Mouse (Mus musculus): ENCODE results near the gene Tomm22. TPM values are rescaled to one million over a fixed set of nuclear protein-coding genes. Genes with fewer than 3 reads are reported as not detected.
A peak's percentile ranks its signal among the peaks of the same experiment; 100 is the strongest.

Gene Tomm22
- polyA plus RNA-seq, 1 experiment from 2014 or later: 231 TPM

GRCm38 (mm10) chr15:79697011-79697410, 26.4 kb downstream of the Tomm22 start:
- no peak for ATAC-seq (ENCODE audit: low FRiP score)
- no peak overlapping the region for H3K9ac ChIP-seq (replicated peaks)
- no peaks in the 10 kb centered on the region for H3K9me3 ChIP-seq (replicated peaks)
- H3K27ac ChIP-seq (replicated peaks): peak overlapping the region; percentile 48; the same call in 1 of the 2 replicates
- 55% methylated on average over 6 of the region's 6 CpGs for WGBS
- H3K27me3 ChIP-seq (replicated peaks): no peaks in the 10 kb centered on the region
- H3K36me3 ChIP-seq: peaks cover 18% of the 10 kb centered on the region; the same call in 1 of the 2 replicates
- peaks cover 28% of the 10 kb centered on the region for H3K4me1 ChIP-seq
- H3K4me3 ChIP-seq (replicated peaks): no peak overlapping the region
- H3K4me2 ChIP-seq: no peak overlapping the region

DNA sequence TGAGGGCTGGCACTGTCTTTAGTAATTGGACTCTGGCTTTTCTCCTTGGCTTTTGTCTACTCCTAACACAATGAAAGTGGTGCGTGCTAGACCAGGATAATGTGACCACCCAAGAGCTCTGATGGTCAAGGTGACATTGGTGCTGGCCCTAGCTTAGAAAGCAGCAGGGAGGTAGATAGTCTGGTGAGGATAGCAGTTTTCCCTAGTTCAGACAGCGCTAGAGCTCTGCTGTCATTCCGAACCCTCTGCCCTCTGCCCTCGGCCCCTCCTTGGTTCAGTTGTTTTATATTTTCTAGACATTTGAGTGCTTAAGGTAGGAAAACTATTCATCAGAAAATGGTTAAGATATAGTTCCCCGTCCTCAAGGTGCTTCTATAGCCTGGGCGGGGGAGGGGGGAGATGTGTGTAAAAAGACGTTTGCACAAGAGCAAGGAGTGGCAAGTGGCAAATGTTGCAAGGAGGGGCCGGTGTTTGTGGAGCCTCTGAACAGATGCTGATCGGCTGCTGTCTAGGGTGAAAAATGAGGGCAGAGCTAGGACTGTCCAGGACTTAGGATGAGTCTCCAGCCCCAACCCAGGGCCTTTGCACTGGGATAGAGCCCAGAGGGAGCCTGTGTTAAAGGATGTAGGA, 27.0 kb downstream of the Tomm22 start:
- no peak overlapping the region for H3K4me3 ChIP-seq (replicated peaks)
- no peaks in the 10 kb centered on the region for H3K27me3 ChIP-seq (replicated peaks)
- H3K4me2 ChIP-seq: no peak overlapping the region
- no peak for ATAC-seq (ENCODE audit: low FRiP score)
- H3K9me3 ChIP-seq (replicated peaks): no peaks in the 10 kb centered on the region
- H3K9ac ChIP-seq (replicated peaks): no peak overlapping the region
- peaks cover 18% of the 10 kb centered on the region; the same call in 1 of the 2 replicates for H3K36me3 ChIP-seq
- 80% methylated on average over 9 of the region's 9 CpGs for WGBS
- peaks cover 21% of the 10 kb centered on the region for H3K4me1 ChIP-seq
- H3K27ac ChIP-seq (replicated peaks): peak overlapping the region; percentile 48

GRCm38 (mm10) chr15:79706603-79707214, 36.0 kb downstream of the Tomm22 start:
- H3K27me3 ChIP-seq (replicated peaks): no peaks in the 10 kb centered on the region
- peaks cover 39% of the 10 kb centered on the region for H3K36me3 ChIP-seq
- H3K27ac ChIP-seq (replicated peaks): no peak overlapping the region
- 85% methylated on average over 17 of the region's 17 CpGs for WGBS
- H3K4me3 ChIP-seq (replicated peaks): no peak overlapping the region
- ATAC-seq (ENCODE audit: low FRiP score): no peak
- H3K9ac ChIP-seq (replicated peaks): no peak overlapping the region
- H3K4me2 ChIP-seq: no peak overlapping the region
- no peaks in the 10 kb centered on the region for H3K9me3 ChIP-seq (replicated peaks)
- no peaks in the 10 kb centered on the region for H3K4me1 ChIP-seq

GRCm38 (mm10) chr15:79708229-79708822, 37.7 kb downstream of the Tomm22 start:
- H3K27me3 ChIP-seq (replicated peaks): no peaks in the 10 kb centered on the region
- 95% methylated on average over 5 of the region's 5 CpGs for WGBS
- ATAC-seq (ENCODE audit: low FRiP score): no peak
- peaks cover 55% of the 10 kb centered on the region for H3K36me3 ChIP-seq
- no peaks in the 10 kb centered on the region for H3K4me1 ChIP-seq
- H3K4me2 ChIP-seq: no peak overlapping the region
- H3K9ac ChIP-seq (replicated peaks): no peak overlapping the region
- no peak overlapping the region for H3K27ac ChIP-seq (replicated peaks)
- H3K4me3 ChIP-seq (replicated peaks): no peak overlapping the region
- H3K9me3 ChIP-seq (replicated peaks): no peaks in the 10 kb centered on the region

- no peaks in the 10 kb centered on the region for H3K27me3 ChIP-seq (replicated peaks)
- no peak overlapping the region for H3K4me3 ChIP-seq (replicated peaks)
- no peaks in the 10 kb centered on the region for H3K9me3 ChIP-seq (replicated peaks)
- H3K36me3 ChIP-seq: peaks cover 98% of the 10 kb centered on the region
- no peak overlapping the region for H3K9ac ChIP-seq (replicated peaks)
- no peak for ATAC-seq (ENCODE audit: low FRiP score)
- 93% methylated on average over 7 of the region's 7 CpGs for WGBS
- no peak overlapping the region for H3K4me2 ChIP-seq
- H3K27ac ChIP-seq (replicated peaks): no peak overlapping the region
- no peaks in the 10 kb centered on the region for H3K4me1 ChIP-seq
Measured at GRCm38 (mm10) chr15:79715646-79716045, 45.0 kb downstream of the Tomm22 start.

DNA sequence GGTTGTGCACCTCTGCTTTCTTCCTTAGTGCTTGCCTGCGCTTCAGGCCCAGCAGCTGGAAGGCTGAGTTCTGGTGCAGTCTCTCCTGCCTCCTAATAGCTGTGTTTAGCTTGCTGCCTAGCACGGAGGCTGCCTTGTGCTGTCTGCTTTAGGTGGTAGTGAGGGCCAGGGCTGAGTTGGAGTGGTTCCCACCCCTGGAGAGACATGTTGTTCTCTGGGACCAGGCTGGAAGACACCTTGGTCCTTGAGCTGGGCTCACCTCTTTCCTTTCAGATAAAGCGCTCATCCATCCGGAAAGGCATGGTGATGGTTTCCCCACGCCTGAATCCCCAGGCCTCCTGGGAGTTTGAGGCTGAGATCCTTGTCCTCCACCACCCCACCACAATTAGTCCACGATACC, 46.0 kb downstream of the Tomm22 start:
- WGBS: 89% methylated on average over 6 of the region's 6 CpGs
- H3K4me2 ChIP-seq: no peak overlapping the region
- H3K36me3 ChIP-seq: peaks cover 92% of the 10 kb centered on the region
- ATAC-seq (ENCODE audit: low FRiP score): no peak
- H3K9me3 ChIP-seq (replicated peaks): no peaks in the 10 kb centered on the region
- H3K27ac ChIP-seq (replicated peaks): no peak overlapping the region
- no peaks in the 10 kb centered on the region for H3K27me3 ChIP-seq (replicated peaks)
- no peaks in the 10 kb centered on the region for H3K4me1 ChIP-seq
- no peak overlapping the region for H3K4me3 ChIP-seq (replicated peaks)
- H3K9ac ChIP-seq (replicated peaks): no peak overlapping the region

DNA sequence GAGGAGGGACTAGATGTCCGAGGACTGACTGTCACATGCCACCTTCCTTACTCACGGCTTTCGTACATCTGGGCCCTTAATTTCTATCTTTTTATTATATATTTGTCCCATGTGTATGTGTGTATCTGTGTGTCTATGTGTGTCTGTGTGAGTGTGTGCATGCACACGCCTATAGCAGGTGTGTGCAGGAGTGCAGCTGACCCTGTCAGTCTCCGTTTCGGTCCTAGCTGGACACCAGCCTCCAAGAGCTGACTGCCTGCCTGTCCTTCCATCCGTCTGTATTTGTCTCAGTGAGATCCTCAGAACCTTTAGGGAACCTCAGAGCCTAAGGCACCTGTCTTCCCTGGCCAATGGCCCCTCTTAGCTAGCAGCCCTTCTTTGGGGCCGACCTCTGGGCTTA, 49.6 kb downstream of the Tomm22 start:
- no peak overlapping the region for H3K4me2 ChIP-seq
- H3K4me3 ChIP-seq (replicated peaks): no peak overlapping the region
- H3K4me1 ChIP-seq: no peaks in the 10 kb centered on the region
- 96% methylated on average over 8 of the region's 8 CpGs for WGBS
- H3K9me3 ChIP-seq (replicated peaks): no peaks in the 10 kb centered on the region
- no peak overlapping the region for H3K9ac ChIP-seq (replicated peaks)
- ATAC-seq (ENCODE audit: low FRiP score): no peak
- no peaks in the 10 kb centered on the region for H3K27me3 ChIP-seq (replicated peaks)
- H3K36me3 ChIP-seq: peaks cover 66% of the 10 kb centered on the region
- H3K27ac ChIP-seq (replicated peaks): no peak overlapping the region

DNA sequence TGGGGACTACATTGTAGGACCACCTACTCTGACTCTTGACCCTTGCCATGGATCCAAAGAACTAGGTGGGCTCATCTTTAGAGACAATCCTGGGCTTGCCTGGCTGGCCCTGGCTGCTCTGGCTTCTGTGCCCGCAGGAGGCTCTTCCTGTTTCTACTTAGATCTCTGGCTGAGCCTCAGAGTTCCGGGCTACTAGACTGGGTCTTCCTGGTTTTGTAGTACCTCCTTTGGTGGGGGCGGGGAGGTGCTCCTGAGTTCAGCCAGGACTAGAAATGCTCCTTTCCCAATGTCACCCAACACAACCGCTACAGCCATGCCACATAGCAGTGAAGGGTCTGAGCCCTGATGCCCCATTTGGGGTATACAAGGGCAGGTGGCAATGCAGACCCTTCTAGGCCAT, 50.1 kb downstream of the Tomm22 start:
- Histone ChIP-seq H3K27me3 (replicated peaks) (no peaks in the 10 kb centered on the region), H3K36me3 (peaks cover 67% of the 10 kb centered on the region), H3K27ac (replicated peaks) (no peak overlapping the region), H3K9ac (replicated peaks) (no peak overlapping the region), H3K4me1 (no peaks in the 10 kb centered on the region), H3K4me2 (no peak overlapping the region), H3K4me3 (replicated peaks) (no peak overlapping the region), H3K9me3 (replicated peaks) (no peaks in the 10 kb centered on the region)
- ATAC-seq (ENCODE audit: low FRiP score): no peak
- 93% methylated on average over 4 of the region's 4 CpGs for WGBS

Other genes with a start within 250 kb of the Tomm22 start
- 178 and 216 TPM in 2 replicates for gene Csnk1e, start 215.3 kb upstream of the Tomm22 start, polyA plus RNA-seq (2015; fragmentation: Nextera tagmentation; extraction: Ambion mirVana)
- gene Kcnj4, start 165.6 kb upstream of the Tomm22 start, polyA plus RNA-seq (2015; fragmentation: Nextera tagmentation; extraction: Ambion mirVana): not detected in 2 replicates
- 18.5 and 23.9 TPM in 2 replicates for gene Kdelr3, start 154.4 kb upstream of the Tomm22 start, polyA plus RNA-seq (2015; fragmentation: Nextera tagmentation; extraction: Ambion mirVana)
- gene Ddx17, start 124.1 kb upstream of the Tomm22 start, polyA plus RNA-seq (2015; fragmentation: Nextera tagmentation; extraction: Ambion mirVana): 47.9 and 49.6 TPM in 2 replicates
- gene Dmc1, start 65.8 kb upstream of the Tomm22 start, polyA plus RNA-seq (2015; fragmentation: Nextera tagmentation; extraction: Ambion mirVana): 1.0 and 1.8 TPM in 2 replicates
- 3.0 and 3.7 TPM in 2 replicates for gene Fam227a, start 11.9 kb upstream of the Tomm22 start, polyA plus RNA-seq (2015; fragmentation: Nextera tagmentation; extraction: Ambion mirVana)
- 85.0 and 94.6 TPM in 2 replicates for gene Cby1, start 11.7 kb upstream of the Tomm22 start, polyA plus RNA-seq (2015; fragmentation: Nextera tagmentation; extraction: Ambion mirVana)
- 20.6 and 21.8 TPM in 2 replicates for gene Josd1, start 17.1 kb downstream of the Tomm22 start, polyA plus RNA-seq (2015; fragmentation: Nextera tagmentation; extraction: Ambion mirVana)
- 43.2 and 44.0 TPM in 2 replicates for gene Gtpbp1, start 20.0 kb downstream of the Tomm22 start, polyA plus RNA-seq (2015; fragmentation: Nextera tagmentation; extraction: Ambion mirVana)
- 5.5 and 6.2 TPM in 2 replicates for gene Sun2, start 71.7 kb downstream of the Tomm22 start, polyA plus RNA-seq (2015; fragmentation: Nextera tagmentation; extraction: Ambion mirVana)
- 58.4 and 63.7 TPM in 2 replicates for gene Dnal4, start 107.0 kb downstream of the Tomm22 start, polyA plus RNA-seq (2015; fragmentation: Nextera tagmentation; extraction: Ambion mirVana)
- 39.9 and 49.0 TPM in 2 replicates for gene Nptxr, start 133.9 kb downstream of the Tomm22 start, polyA plus RNA-seq (2015; fragmentation: Nextera tagmentation; extraction: Ambion mirVana)
- 0.42 and 0.72 TPM in 2 replicates for gene Npcd, start 163.4 kb downstream of the Tomm22 start, polyA plus RNA-seq (2015; fragmentation: Nextera tagmentation; extraction: Ambion mirVana)
- 53.1 and 64.3 TPM in 2 replicates for gene Cbx6, start 163.8 kb downstream of the Tomm22 start, polyA plus RNA-seq (2015; fragmentation: Nextera tagmentation; extraction: Ambion mirVana)
- 4.8 and 44.4 TPM in 2 replicates for gene Apobec3, start 220.8 kb downstream of the Tomm22 start, polyA plus RNA-seq (2015; fragmentation: Nextera tagmentation; extraction: Ambion mirVana)